Mouse (Mus musculus): Measurements from ENCODE around the gene Ash1l. TPM values are rescaled to one million over a fixed set of nuclear protein-coding genes. Genes with fewer than 3 reads are reported as not detected.
A peak's percentile ranks its signal among the peaks of the same experiment; 100 is the strongest.

Gene Ash1l
- total and polyA plus RNA-seq, 3 experiments = 9.6 to 22.2 (median 12.8) TPM

GRCm38 (mm10) chr3:88921411-88921810, 29.0 kb upstream of the Ash1l start:
- 0 out of 4 replicates have a peak, but pooled peaks of 1 of the 2 experiments have one; percentile 14 for TF ChIP-seq POLR2A (IDR thresholded peaks at IDR 0.05; ENCODE audit: control insufficient read depth in 1 of 2, insufficient read depth in 1 of 2, low read depth in 1 of 2, low read length in 2 of 2, poor library complexity in 1 of 2)
- no peak for TF ChIP-seq POLR2AphosphoS2 (IDR thresholded peaks at IDR 0.05; ENCODE audit: low read length)
- Histone ChIP-seq H3K36me3 (ENCODE audit: control insufficient read depth in 1 of 2, insufficient read depth in 2 of 2, low read length in 2 of 2) (peaks cover 21 to 24% of the 10 kb centered on the region in 2 experiments), H3K27me3 (ENCODE audit: control insufficient read depth in 1 of 2, insufficient read depth in 2 of 2, low read length in 2 of 2) (no peaks in the 10 kb centered on the region), H3K4me3 (ENCODE audit: control insufficient read depth in 1 of 2, insufficient read depth in 1 of 2, low read depth in 2 of 2, low read length in 2 of 2) (no peak overlapping the region), H3K27ac (ENCODE audit: control insufficient read depth, low read depth, low read length) (no peak overlapping the region), H3K9ac (ENCODE audit: control insufficient read depth, low read depth, low read length, poor library complexity, severe bottlenecking) (no peak overlapping the region), H3K4me1 (ENCODE audit: control insufficient read depth in 1 of 2, insufficient read depth in 2 of 2, low read length in 2 of 2) (peaks cover 12 to 24% of the 10 kb centered on the region in 2 experiments), H3K9me3 (replicated peaks; ENCODE audit: insufficient read depth, low read length) (no peaks in the 10 kb centered on the region), H3K79me2 (ENCODE audit: control insufficient read depth, insufficient read depth, low read length, poor library complexity) (no peaks in the 10 kb centered on the region)
- DNase-seq (ENCODE audit: low read depth, low spot score) = no peak

- Histone ChIP-seq H3K4me3 (ENCODE audit: control insufficient read depth in 1 of 2, insufficient read depth in 1 of 2, low read depth in 2 of 2, low read length in 2 of 2) (no peak overlapping the region), H3K79me2 (ENCODE audit: control insufficient read depth, insufficient read depth, low read length, poor library complexity) (no peaks in the 10 kb centered on the region), H3K36me3 (ENCODE audit: control insufficient read depth in 1 of 2, insufficient read depth in 2 of 2, low read length in 2 of 2) (peaks cover 24 to 28% of the 10 kb centered on the region in 2 experiments), H3K4me1 (ENCODE audit: control insufficient read depth in 1 of 2, insufficient read depth in 2 of 2, low read length in 2 of 2) (peaks cover 12 to 24% of the 10 kb centered on the region in 2 experiments), H3K27ac (ENCODE audit: control insufficient read depth, low read depth, low read length) (peak overlapping the region; percentile 89), H3K27me3 (ENCODE audit: control insufficient read depth in 1 of 2, insufficient read depth in 2 of 2, low read length in 2 of 2) (no peaks in the 10 kb centered on the region), H3K9me3 (replicated peaks; ENCODE audit: insufficient read depth, low read length) (no peaks in the 10 kb centered on the region), H3K9ac (ENCODE audit: control insufficient read depth, low read depth, low read length, poor library complexity, severe bottlenecking) (peak overlapping the region; percentile 29)
- peak; percentile 95 for DNase-seq (ENCODE audit: low read depth, low spot score)
- TF ChIP-seq SMC3 (IDR thresholded peaks at IDR 0.05; ENCODE audit: low read depth, low read length) = no peak; the same call in 1 of the 2 replicates
- TF ChIP-seq NRF1 (IDR thresholded peaks at IDR 0.05; ENCODE audit: insufficient read depth, low read depth, low read length, poor library complexity, severe bottlenecking) = 0 out of 2 replicates have a peak, but pooled peaks have one; percentile 9
- peak; percentile 65 to 90 for TF ChIP-seq EP300 (IDR thresholded peaks at IDR 0.05; ENCODE audit: low read depth in 1 of 2, low read length in 2 of 2)
- peak; percentile 57 for TF ChIP-seq BHLHE40 (IDR thresholded peaks at IDR 0.05; ENCODE audit: borderline replicate concordance, low read depth, low read length)
- TF ChIP-seq MEF2A (IDR thresholded peaks at IDR 0.05; ENCODE audit: extremely low read depth, insufficient replicate concordance, low read depth, low read length, poor library complexity, severe bottlenecking) = no peak
- TF ChIP-seq ZMIZ1 (IDR thresholded peaks at IDR 0.05; ENCODE audit: low read depth, low read length) = no peak
- TF ChIP-seq MAZ (IDR thresholded peaks at IDR 0.05; ENCODE audit: low read depth, low read length) = peak; percentile 81; the same call in 1 of the 2 replicates
- peak; percentile 81 for TF ChIP-seq ZKSCAN1 (IDR thresholded peaks at IDR 0.05; ENCODE audit: low read depth, low read length)
- TF ChIP-seq MAX (IDR thresholded peaks at IDR 0.05; ENCODE audit: low read length) = peak; percentile 50; the same call in 1 of the 2 replicates
- no peak for TF ChIP-seq USF1 (IDR thresholded peaks at IDR 0.05; ENCODE audit: low read depth, low read length)
- TF ChIP-seq TBP (IDR thresholded peaks at IDR 0.05; ENCODE audit: low read depth, low read length) = peak; percentile 90
- TF ChIP-seq TAL1 (IDR thresholded peaks at IDR 0.05; ENCODE audit: low read length) = peak; percentile 81
- peak; percentile 88 for TF ChIP-seq ETS1 (IDR thresholded peaks at IDR 0.05; ENCODE audit: low read depth, low read length)
- 0 out of 2 replicates have a peak, but pooled peaks have one; percentile 42 for TF ChIP-seq HCFC1 (IDR thresholded peaks at IDR 0.05; ENCODE audit: low read depth, low read length)
- TF ChIP-seq POLR2AphosphoS2 (IDR thresholded peaks at IDR 0.05; ENCODE audit: low read length) = no peak
- no peak for TF ChIP-seq MYC (IDR thresholded peaks at IDR 0.05; ENCODE audit: low read depth, low read length)
- TF ChIP-seq SIN3A (IDR thresholded peaks at IDR 0.05; ENCODE audit: low read length) = peak; percentile 95
- TF ChIP-seq ZNF384 (IDR thresholded peaks at IDR 0.05; ENCODE audit: low read depth, low read length) = peak; percentile 96
- peak; percentile 93 for TF ChIP-seq TCF12 (IDR thresholded peaks at IDR 0.05; ENCODE audit: low read depth, low read length)
- TF ChIP-seq CHD2 (IDR thresholded peaks at IDR 0.05; ENCODE audit: low read length) = no peak
- TF ChIP-seq MXI1 (IDR thresholded peaks at IDR 0.05; ENCODE audit: low read depth, low read length) = peak; percentile 88
- TF ChIP-seq GATA1 (IDR thresholded peaks at IDR 0.05; ENCODE audit: low read depth, low read length) = peak; percentile 92
- peak; percentile 97 for TF ChIP-seq RCOR1 (IDR thresholded peaks at IDR 0.05; ENCODE audit: low read depth, low read length)
- peak; percentile 88; the same call in 1 of the 2 replicates for TF ChIP-seq UBTF (IDR thresholded peaks at IDR 0.05; ENCODE audit: borderline replicate concordance, insufficient read depth, low read depth, low read length)
- peak; percentile 46; the same call in 1 of the 2 replicates for TF ChIP-seq MAFK (IDR thresholded peaks at IDR 0.05; ENCODE audit: borderline replicate concordance, low read depth, low read length)
- TF ChIP-seq KAT2A (conservative IDR thresholded peaks at IDR 0.05; ENCODE audit: low read depth, low read length) = no peak
These were observed 26.3 kb upstream of the Ash1l start for GRCm38 (mm10) chr3:88923989-88924591.
